8 mouse cellular contexts compared by ENCODE assay signal in genomic region chr11:119238305-119238721, GRCm38 (mm10). TPM values are rescaled to one million over a fixed set of nuclear protein-coding genes. Genes with fewer than 3 reads are reported as not detected.
DNase-seq lines count a peak whose midpoint lies in the region; ATAC-seq lines count a peak whose summit lies in the region.

No protein-coding gene starts in this region.

- H3K4me3 ChIP-seq in forebrain, embryonic 14.5 days (ENCODE audit: low read depth, low read length) = peak overlapping the region; percentile 1; the same call in 1 of the 2 replicates
- H3K4me3 ChIP-seq in hindbrain, embryonic 16.5 days (ENCODE audit: low read length) = peak overlapping the region; percentile 15
- peak overlapping the region; percentile 48 for H3K4me3 ChIP-seq in liver, embryonic 12.5 days

- H3K4me1 ChIP-seq in forebrain, embryonic 14.5 days (ENCODE audit: control insufficient read depth, insufficient read depth, low read length) = no peaks in the 10 kb centered on the region
- H3K4me1 ChIP-seq in hindbrain, embryonic 16.5 days (ENCODE audit: control insufficient read depth, insufficient read depth, low read depth, low read length) = no peaks in the 10 kb centered on the region; the same call in 1 of the 2 replicates
- peaks cover 23% of the 10 kb centered on the region for H3K4me1 ChIP-seq in liver, embryonic 12.5 days

- H3K9me3 ChIP-seq in forebrain, embryonic 14.5 days (replicated peaks; ENCODE audit: control insufficient read depth, low read length) = no peaks in the 10 kb centered on the region; the same call in 1 of the 2 replicates
- H3K9me3 ChIP-seq in hindbrain, embryonic 16.5 days (ENCODE audit: control insufficient read depth, low read length) = no peaks in the 10 kb centered on the region
- 0 out of 2 replicates have a peak, but pooled peaks cover 2% of the 10 kb centered on the region for H3K9me3 ChIP-seq in liver, embryonic 12.5 days (replicated peaks)

- no peaks in the 10 kb centered on the region for H3K27me3 ChIP-seq in forebrain, embryonic 14.5 days (replicated peaks; ENCODE audit: control insufficient read depth, insufficient read depth, low read length)
- no peaks in the 10 kb centered on the region for H3K27me3 ChIP-seq in hindbrain, embryonic 16.5 days (replicated peaks; ENCODE audit: control insufficient read depth, insufficient read depth, low read length)
- H3K27me3 ChIP-seq in liver, embryonic 12.5 days (replicated peaks) = peaks cover 26% of the 10 kb centered on the region; the same call in 1 of the 2 replicates

- peak; percentile 78 to 80 for DNase-seq in B cell, adult 2 months
- DNase-seq in T-cell, adult 2 months (ENCODE audit: low spot score) = peak; percentile 78
- peak; percentile 62 for DNase-seq in forebrain, embryonic 14.5 days (ENCODE audit: low spot score)
- DNase-seq in thymus, postnatal 10 days (ENCODE audit: low spot score in 2 of 2) = peak; percentile 63 to 79
- no peak for DNase-seq in frontal cortex, postnatal 25 days (ENCODE audit: low spot score in 2 of 2)

- peaks cover 19% of the 10 kb centered on the region for H3K36me3 ChIP-seq in forebrain, embryonic 14.5 days (ENCODE audit: control insufficient read depth, insufficient read depth, low read length)
- H3K36me3 ChIP-seq in hindbrain, embryonic 16.5 days (ENCODE audit: control insufficient read depth, insufficient read depth, low read length) = no peaks in the 10 kb centered on the region
- H3K36me3 ChIP-seq in liver, embryonic 12.5 days = no peaks in the 10 kb centered on the region

- H3K27ac ChIP-seq in forebrain, embryonic 14.5 days (ENCODE audit: low read depth, low read length) = no peak overlapping the region
- no peak overlapping the region for H3K27ac ChIP-seq in hindbrain, embryonic 16.5 days (ENCODE audit: low read depth, low read length)
- H3K27ac ChIP-seq in liver, embryonic 12.5 days = no peak overlapping the region

- no peak overlapping the region for H3K9ac ChIP-seq in forebrain, embryonic 14.5 days (ENCODE audit: low read length)
- peak overlapping the region; percentile 0; the same call in 1 of the 2 replicates for H3K9ac ChIP-seq in hindbrain, embryonic 16.5 days (ENCODE audit: low read depth, low read length)
- peak overlapping the region; percentile 28 for H3K9ac ChIP-seq in liver, embryonic 12.5 days

- 33% methylated on average over 11 of the region's 11 CpGs for whole genome bisulfite sequencing in forebrain, embryonic 14.5 days
- 22% methylated on average over 11 of the region's 11 CpGs for WGBS in hindbrain, embryonic 16.5 days
- 5% methylated on average over 11 of the region's 11 CpGs for WGBS in liver, embryonic 12.5 days (ENCODE audit: insufficient replicate concordance)

- ATAC-seq in forebrain, embryonic 14.5 days = peak; percentile 75
- peak; percentile 53 for ATAC-seq in hindbrain, embryonic 16.5 days
- peak; percentile 67 for ATAC-seq in liver, embryonic 12.5 days
- ATAC-seq in monocyte, adult 5-6 weeks (replicated peaks; ENCODE audit: insufficient number of reproducible peaks, low FRiP score, low TSS enrichment, poor library complexity, severe bottlenecking) = peak; percentile 55

- peak overlapping the region; percentile 45 for H3K4me2 ChIP-seq in forebrain, embryonic 14.5 days (ENCODE audit: low read length)
- peak overlapping the region; percentile 45 for H3K4me2 ChIP-seq in hindbrain, embryonic 16.5 days (ENCODE audit: low read length)
- H3K4me2 ChIP-seq in liver, embryonic 12.5 days = peak overlapping the region; percentile 67

RNA-seq across cellular contexts. Expression of gene Ccdc40, which starts 9.9 kb away (rescaled TPM):
- 11.0 and 12.5 TPM in 2 replicates for polyA plus RNA-seq in forebrain, embryonic 14.5 days (2014; fragmentation: Nextera tagmentation; extraction: Ambion mirVana)
- polyA plus RNA-seq in hindbrain, embryonic 16.5 days (2015; fragmentation: Nextera tagmentation; extraction: Ambion mirVana) = 16.5 and 17.2 TPM in 2 replicates
- polyA plus RNA-seq in liver, embryonic 12.5 days (2016; fragmentation: Nextera tagmentation; extraction: Ambion mirVana) = 1.8 and 2.4 TPM in 2 replicates
- total RNA-seq in monocyte, adult 5-6 weeks (2017) = 0.96 to 2.3 TPM (median 1.8 TPM) in 3 replicates

RNA-seq across cellular contexts. Expression of gene Tbc1d16, which starts 10.0 kb away (rescaled TPM):
- 24.6 and 35.8 TPM in 2 replicates for polyA plus RNA-seq in forebrain, embryonic 14.5 days (2014; fragmentation: Nextera tagmentation; extraction: Ambion mirVana)
- 47.9 and 54.9 TPM in 2 replicates for polyA plus RNA-seq in hindbrain, embryonic 16.5 days (2015; fragmentation: Nextera tagmentation; extraction: Ambion mirVana)
- 1.8 and 2.0 TPM in 2 replicates for polyA plus RNA-seq in liver, embryonic 12.5 days (2016; fragmentation: Nextera tagmentation; extraction: Ambion mirVana)
- total RNA-seq in monocyte, adult 5-6 weeks (2017) = 0.21 to 0.86 TPM (median 0.49 TPM) in 3 replicates

RNA-seq across cellular contexts. Expression of gene Gaa, which starts 29.4 kb away (rescaled TPM):
- polyA plus RNA-seq in forebrain, embryonic 14.5 days (2014; fragmentation: Nextera tagmentation; extraction: Ambion mirVana) = 28.3 and 45.5 TPM in 2 replicates
- polyA plus RNA-seq in hindbrain, embryonic 16.5 days (2015; fragmentation: Nextera tagmentation; extraction: Ambion mirVana) = 121 and 131 TPM in 2 replicates
- 26.4 and 27.3 TPM in 2 replicates for polyA plus RNA-seq in liver, embryonic 12.5 days (2016; fragmentation: Nextera tagmentation; extraction: Ambion mirVana)
- 8.7 to 20.4 TPM (median 12.8 TPM) in 3 replicates for total RNA-seq in monocyte, adult 5-6 weeks (2017)

Comparison
In these comparisons a context has a peak if more than half of its experiments do, and no peak if none do; other contexts are left out.
1. DNase-seq: peak in B cell, adult 2 months (2 of 2), T-cell, adult 2 months (single experiment), forebrain, embryonic 14.5 days (single experiment) and thymus, postnatal 10 days (2 of 2); none in frontal cortex, postnatal 25 days (0 of 2).
2. Peak in every context shown above with its lines, with median percentiles within 50 percentile points of each other: ATAC-seq, H3K4me2 ChIP-seq and H3K4me3 ChIP-seq.